Mouse (Mus musculus) mammary gland, adult 2 months (tissue): ENCODE results near the gene Noto. TPM values are rescaled to one million over a fixed set of nuclear protein-coding genes. Genes with fewer than 3 reads are reported as not detected.

ENCODE experiments used
- polyA plus RNA-seq: library from polyadenylated mRNA; depleted of rRNA; stranded (reverse); fragments of >200 nt; gene quantifications from 2 replicates; pipeline ENCODE4 v1.2.3, GENCODE M21; 2012; ENCODE audit warnings: low replicate concordance; rRNA removed

Gene Noto
- polyA plus RNA-seq, result not detected in 2 replicates

GRCm38 (mm10) chr6:85423836-85424379 lies at the start of gene Noto:
Gene Noto (plus strand): TSS chr6:85423886.

GRCm38 (mm10) chr6:85373951-85374733 lies 49.5 kb upstream of the Noto start, which contains the start of gene Rab11fip5:
Gene Rab11fip5 (minus strand): TSS chr6:85374634.

GRCm38 (mm10) chr6:85431842-85432431 lies 8.3 kb downstream of the Noto start, which contains the start of gene Smyd5:
Gene Smyd5 (plus strand): TSS chr6:85431989.

GRCm38 (mm10) chr6:85450697-85451663 lies 27.3 kb downstream of the Noto start, which contains the start of gene Cct7:
Gene Cct7 (plus strand): TSS chr6:85451514.

GRCm38 (mm10) chr6:85451664-85452410 lies 28.2 kb downstream of the Noto start, which contains the start of gene Pradc1:
Gene Pradc1 (minus strand): TSS chr6:85451970.

Other genes with a start within 250 kb of the Noto start
- not detected in 2 replicates for gene Emx1, start 236.4 kb upstream of the Noto start, polyA plus RNA-seq
- 29.4 and 34.1 TPM in 2 replicates for gene Sfxn5, start 90.5 kb upstream of the Noto start, polyA plus RNA-seq
- gene Rab11fip5, start 49.3 kb upstream of the Noto start, polyA plus RNA-seq, result 43.6 and 45.1 TPM in 2 replicates
- gene Smyd5, start 8.1 kb downstream of the Noto start, polyA plus RNA-seq, result 22.0 and 29.7 TPM in 2 replicates
- gene Cct7, start 27.6 kb downstream of the Noto start, polyA plus RNA-seq, result 68.7 and 93.9 TPM in 2 replicates
- gene Pradc1, start 28.1 kb downstream of the Noto start, polyA plus RNA-seq, result 20.1 and 29.0 TPM in 2 replicates
- gene Fbxo41, start 79.1 kb downstream of the Noto start, polyA plus RNA-seq, result 0.09 and 0.17 TPM in 2 replicates
- 0.13 TPM in 1 of 2 replicates, not detected in the other for gene Egr4, start 89.7 kb downstream of the Noto start, polyA plus RNA-seq
- 0.37 and 0.96 TPM in 2 replicates for gene Alms1, start 163.6 kb downstream of the Noto start, polyA plus RNA-seq